Mouse (Mus musculus) heart, embryonic 13.5 days (tissue): ENCODE data around the gene Sp2. TPM values are rescaled to one million over a fixed set of nuclear protein-coding genes. Genes with fewer than 3 reads are reported as not detected.

ENCODE experiments used
- ATAC-seq: fragments of 200-750 bp; cut with Nextera tagmentation; 2 replicates; pipeline ENCODE4 v1.8.0; 2017; ENCODE audit warnings: moderate TSS enrichment; ENCODE audit not compliant: insufficient number of reproducible peaks, low FRiP score, low TSS enrichment; ENCODE audit errors: extremely low read depth
- H3K27ac ChIP-seq: fragments of 300-500 bp; sonication (generic); replicated peaks from 2 replicates; pipeline ENCODE4 v1.5.1; 2015; ENCODE audit warnings: moderate library complexity, mild to moderate bottlenecking, inconsistent platforms
- H3K27me3 ChIP-seq: fragments of 300-500 bp; sonication (generic); replicated peaks from 2 replicates; pipeline ENCODE4 v1.6.1; 2015; ENCODE audit warnings: mild to moderate bottlenecking, inconsistent platforms
- H3K36me3 ChIP-seq: fragments of 300-500 bp; sonication (generic); 2 replicates; pipeline ENCODE4 v1.6.1; 2015; ENCODE audit warnings: mild to moderate bottlenecking, inconsistent platforms
- H3K4me1 ChIP-seq: fragments of 300-500 bp; sonication (generic); 2 replicates; pipeline ENCODE4 v1.6.1; 2015; ENCODE audit warnings: inconsistent platforms
- H3K4me2 ChIP-seq: fragments of 300-500 bp; sonication (generic); 2 replicates; pipeline ENCODE4 v1.6.1; 2015; ENCODE audit warnings: inconsistent platforms, mild to moderate bottlenecking, moderate library complexity
- H3K4me3 ChIP-seq: fragments of 300-500 bp; sonication (generic); 2 replicates; pipeline ENCODE4 v1.5.1; 2015; ENCODE audit warnings: moderate library complexity, mild to moderate bottlenecking, inconsistent platforms
- H3K9ac ChIP-seq: fragments of 300-500 bp; sonication (generic); 2 replicates; pipeline ENCODE4 v1.6.1; 2015; ENCODE audit warnings: inconsistent platforms, mild to moderate bottlenecking, moderate library complexity
- H3K9me3 ChIP-seq: fragments of 300-500 bp; sonication (generic); 2 replicates; pipeline ENCODE4 v1.6.1; 2016; ENCODE audit warnings: inconsistent platforms
- WGBS: fragments of 180-500 bp; shearing (Covaris S2); methylation state at CpG from one replicate; pipeline ENCODE4 v1.1.7; 2015; ENCODE audit warnings: mixed read lengths; 5-methylcytosine and 5-hydroxymethylcytosine counted together
- polyA plus RNA-seq: library from polyadenylated mRNA; unstranded; fragments of >200 nt; fragmentation: Nextera tagmentation; extraction: Ambion mirVana; gene quantifications from 2 replicates; pipeline ENCODE4 v1.2.1, GENCODE M21; 2015

The Sp2 gene
- polyA plus RNA-seq, 1 experiment from 2014 or later = 17.8 TPM

GRCm38 (mm10) chr11:96995031-96995430 is 12.3 kb upstream of the Sp2 start:
- no peak for ATAC-seq
- peaks cover 28% of the 10 kb centered on the region for H3K4me1 ChIP-seq
- H3K27me3 ChIP-seq = peaks cover 88% of the 10 kb centered on the region
- no peak overlapping the region for H3K9ac ChIP-seq
- H3K4me2 ChIP-seq = no peak overlapping the region
- H3K27ac ChIP-seq = no peak overlapping the region
- no peaks in the 10 kb centered on the region for H3K36me3 ChIP-seq
- 23% methylated on average over 5 of the region's 5 CpGs for WGBS
- no peak overlapping the region for H3K4me3 ChIP-seq
- H3K9me3 ChIP-seq = no peaks in the 10 kb centered on the region

GRCm38 (mm10) chr11:96992722-96993311 is 10.1 kb upstream of the Sp2 start:
- no peak for ATAC-seq
- WGBS = 23% methylated on average over 8 of the region's 8 CpGs
- Histone ChIP-seq H3K27ac (peak overlapping the region; percentile 54), H3K9me3 (no peaks in the 10 kb centered on the region), H3K4me2 (no peak overlapping the region), H3K36me3 (no peaks in the 10 kb centered on the region), H3K4me3 (no peak overlapping the region), H3K4me1 (peaks cover 34% of the 10 kb centered on the region), H3K27me3 (peaks cover 85% of the 10 kb centered on the region), H3K9ac (no peak overlapping the region)

GRCm38 (mm10) chr11:96991501-96991900 is 8.7 kb upstream of the Sp2 start:
- H3K4me1 ChIP-seq = peaks cover 28% of the 10 kb centered on the region
- no peak overlapping the region for H3K4me2 ChIP-seq
- H3K4me3 ChIP-seq = no peak overlapping the region
- WGBS = 75% methylated on average over 5 of the region's 5 CpGs
- no peak overlapping the region for H3K9ac ChIP-seq
- H3K36me3 ChIP-seq = no peaks in the 10 kb centered on the region
- no peak for ATAC-seq
- H3K9me3 ChIP-seq = no peaks in the 10 kb centered on the region
- no peak overlapping the region for H3K27ac ChIP-seq
- H3K27me3 ChIP-seq = peaks cover 85% of the 10 kb centered on the region

GRCm38 (mm10) chr11:96987873-96988655 is 5.3 kb upstream of the Sp2 start:
- Histone ChIP-seq H3K27me3 (peaks cover 87% of the 10 kb centered on the region), H3K4me2 (peak overlapping the region; percentile 63), H3K4me1 (peaks cover 20% of the 10 kb centered on the region), H3K27ac (no peak overlapping the region), H3K9ac (peak overlapping the region; percentile 47; the same call in 1 of the 2 replicates), H3K9me3 (no peaks in the 10 kb centered on the region), H3K36me3 (no peaks in the 10 kb centered on the region), H3K4me3 (peak overlapping the region; percentile 32)
- ATAC-seq = no peak
- 6% methylated on average over 31 of the region's 31 CpGs for WGBS

- Histone ChIP-seq H3K4me3 (no peak overlapping the region), H3K27me3 (peaks cover 84% of the 10 kb centered on the region), H3K4me1 (peaks cover 12% of the 10 kb centered on the region), H3K4me2 (no peak overlapping the region), H3K36me3 (no peaks in the 10 kb centered on the region), H3K27ac (no peak overlapping the region), H3K9ac (no peak overlapping the region), H3K9me3 (no peaks in the 10 kb centered on the region)
- 37% methylated on average over 3 of the region's 3 CpGs for WGBS
- ATAC-seq = no peak
Observed at GRCm38 (mm10) chr11:96986463-96986862, 3.7 kb upstream of the Sp2 start.

- Histone ChIP-seq H3K27me3 (peaks cover 86% of the 10 kb centered on the region), H3K9me3 (no peaks in the 10 kb centered on the region), H3K4me2 (no peak overlapping the region), H3K36me3 (no peaks in the 10 kb centered on the region), H3K27ac (no peak overlapping the region), H3K4me3 (no peak overlapping the region), H3K4me1 (peaks cover 12% of the 10 kb centered on the region), H3K9ac (no peak overlapping the region)
- WGBS = 24% methylated on average over 4 of the region's 4 CpGs
- ATAC-seq = no peak
Observed at GRCm38 (mm10) chr11:96984903-96985302, 2.1 kb upstream of the Sp2 start.

- H3K9me3 ChIP-seq = no peaks in the 10 kb centered on the region
- H3K9ac ChIP-seq = 0 out of 2 replicates have a peak overlapping the region, but pooled peaks have one; percentile 4
- ATAC-seq = no peak
- H3K4me1 ChIP-seq = peaks cover 9% of the 10 kb centered on the region
- no peaks in the 10 kb centered on the region for H3K36me3 ChIP-seq
- under 1% methylated on average over 7 of the region's 7 CpGs for WGBS
- H3K4me2 ChIP-seq = no peak overlapping the region; the same call in 1 of the 2 replicates
- H3K4me3 ChIP-seq = no peak overlapping the region
- H3K27ac ChIP-seq = no peak overlapping the region
- peaks cover 62% of the 10 kb centered on the region for H3K27me3 ChIP-seq
Observed at GRCm38 (mm10) chr11:96982355-96982754, 404 bp downstream of the Sp2 start.

- peaks cover 11% of the 10 kb centered on the region for H3K4me1 ChIP-seq
- no peak overlapping the region for H3K27ac ChIP-seq
- no peak overlapping the region for H3K9ac ChIP-seq
- no peak overlapping the region for H3K4me2 ChIP-seq
- 53% methylated on average over 15 of the region's 15 CpGs for WGBS
- peaks cover 53% of the 10 kb centered on the region for H3K27me3 ChIP-seq
- no peak for ATAC-seq
- no peaks in the 10 kb centered on the region for H3K9me3 ChIP-seq
- no peaks in the 10 kb centered on the region for H3K36me3 ChIP-seq
- H3K4me3 ChIP-seq = no peak overlapping the region
Observed at GRCm38 (mm10) chr11:96981461-96981860, 1.3 kb downstream of the Sp2 start.

GRCm38 (mm10) chr11:96980021-96980420 is 2.7 kb downstream of the Sp2 start:
- H3K4me3 ChIP-seq = no peak overlapping the region
- no peaks in the 10 kb centered on the region for H3K36me3 ChIP-seq
- H3K9ac ChIP-seq = no peak overlapping the region
- H3K4me2 ChIP-seq = no peak overlapping the region
- peaks cover 26% of the 10 kb centered on the region for H3K4me1 ChIP-seq
- no peak for ATAC-seq
- H3K27me3 ChIP-seq = peaks cover 39% of the 10 kb centered on the region
- H3K27ac ChIP-seq = no peak overlapping the region
- H3K9me3 ChIP-seq = no peaks in the 10 kb centered on the region
- 75% methylated on average over 5 of the region's 5 CpGs for WGBS

- ATAC-seq = no peak
- no peaks in the 10 kb centered on the region for H3K9me3 ChIP-seq
- H3K4me2 ChIP-seq = no peak overlapping the region
- peaks cover 32% of the 10 kb centered on the region for H3K27me3 ChIP-seq
- no peaks in the 10 kb centered on the region for H3K36me3 ChIP-seq
- 80% methylated on average over 7 of the region's 7 CpGs for WGBS
- peaks cover 29% of the 10 kb centered on the region for H3K4me1 ChIP-seq
- H3K4me3 ChIP-seq = no peak overlapping the region
- no peak overlapping the region for H3K9ac ChIP-seq
- H3K27ac ChIP-seq = no peak overlapping the region
Observed at GRCm38 (mm10) chr11:96979329-96979728, 3.4 kb downstream of the Sp2 start.

GRCm38 (mm10) chr11:96978401-96979246 is 4.1 kb downstream of the Sp2 start:
- Histone ChIP-seq H3K36me3 (0 out of 2 replicates have a peak, but pooled peaks cover under 1% of the 10 kb centered on the region), H3K9ac (peak overlapping the region; percentile 84), H3K27ac (peak overlapping the region; percentile 84), H3K4me1 (peaks cover 34% of the 10 kb centered on the region), H3K4me3 (peak overlapping the region; percentile 87), H3K4me2 (peak overlapping the region; percentile 94), H3K27me3 (peaks cover 25% of the 10 kb centered on the region), H3K9me3 (no peaks in the 10 kb centered on the region)
- 25% methylated on average over 17 of the region's 17 CpGs for WGBS
- no peak for ATAC-seq
